Mouse (Mus musculus) frontal cortex, postnatal 14 days (tissue): ENCODE measurements around the gene Il24.
A peak's percentile ranks its signal among the peaks of the same experiment; 100 is the strongest.

ENCODE experiments used
- DNase-seq, 2 experiments: peaks; one replicate each; pipeline ENCODE4 v3.0.0; 2022; ENCODE audit warnings: low spot score in 2 of 2

Il24 gene

GRCm38 (mm10) chr1:130887354-130887753, at the start of gene Il24:
Gene Il24 (minus strand): TSS chr1:130887454.
- DNase-seq = no peak

- no peak for DNase-seq
Observed at GRCm38 (mm10) chr1:130936351-130936750, 49.1 kb upstream of the Il24 start.

- DNase-seq = no peak
Observed at GRCm38 (mm10) chr1:130926484-130926883, 39.2 kb upstream of the Il24 start.

- no peak for DNase-seq
Observed at GRCm38 (mm10) chr1:130918323-130918980, 31.2 kb upstream of the Il24 start.

GRCm38 (mm10) chr1:130911401-130912010, 24.3 kb upstream of the Il24 start, which contains the start of gene Il20:
Gene Il20 (minus strand): TSS chr1:130911451.
- DNase-seq = no peak

GRCm38 (mm10) chr1:130902505-130902904, 15.3 kb upstream of the Il24 start:
- no peak for DNase-seq

GRCm38 (mm10) chr1:130894468-130894867, 7.2 kb upstream of the Il24 start:
- no peak for DNase-seq

- DNase-seq = no peak
Observed at GRCm38 (mm10) chr1:130893329-130894040, 6.2 kb upstream of the Il24 start.

GRCm38 (mm10) chr1:130892446-130892845, 5.2 kb upstream of the Il24 start:
- DNase-seq = no peak

GRCm38 (mm10) chr1:130883146-130883545, 4.1 kb downstream of the Il24 start:
- DNase-seq = no peak

GRCm38 (mm10) chr1:130879927-130880326, 7.3 kb downstream of the Il24 start:
- no peak for DNase-seq

- DNase-seq = peak in 1 of 2 experiments; percentile 16
Observed at GRCm38 (mm10) chr1:130877889-130878614, 9.2 kb downstream of the Il24 start.

GRCm38 (mm10) chr1:130876931-130877509, 10.2 kb downstream of the Il24 start:
- peak in 1 of 2 experiments; percentile 30 for DNase-seq

GRCm38 (mm10) chr1:130875910-130876309, 11.3 kb downstream of the Il24 start:
- no peak for DNase-seq

GRCm38 (mm10) chr1:130875139-130875538, 12.1 kb downstream of the Il24 start:
- peak in 1 of 2 experiments; percentile 40 for DNase-seq

- DNase-seq = no peak
Observed at GRCm38 (mm10) chr1:130872912-130873311, 14.3 kb downstream of the Il24 start.

GRCm38 (mm10) chr1:130865541-130866221, 21.6 kb downstream of the Il24 start, which contains the start of gene Fcmr:
Gene Fcmr (plus strand): TSS chr1:130865669.
- no peak for DNase-seq

- DNase-seq = no peak
Observed at GRCm38 (mm10) chr1:130864741-130865140, 22.5 kb downstream of the Il24 start.

- DNase-seq = no peak
Observed at GRCm38 (mm10) chr1:130864238-130864637, 23.0 kb downstream of the Il24 start.

GRCm38 (mm10) chr1:130857456-130857855, 29.8 kb downstream of the Il24 start:
- DNase-seq = no peak

GRCm38 (mm10) chr1:130855723-130856122, 31.5 kb downstream of the Il24 start:
- no peak for DNase-seq
